Mouse (Mus musculus): ENCODE measurements around the gene Itga8. TPM values are rescaled to one million over a fixed set of nuclear protein-coding genes. Genes with fewer than 3 reads are reported as not detected.

Gene Itga8
- polyA plus RNA-seq, 1 experiment = 1.1 TPM

GRCm38 (mm10) chr2:12108306-12108705 is 193.4 kb downstream of the Itga8 start:
- Histone ChIP-seq H3K4me3 (ENCODE audit: control insufficient read depth, insufficient read depth, low read length) (no peak overlapping the region), H3K27ac (ENCODE audit: control insufficient read depth, insufficient read depth, low read length) (no peak overlapping the region), H3K27me3 (ENCODE audit: control insufficient read depth, insufficient read depth, low read length) (no peaks in the 10 kb centered on the region), H3K36me3 (ENCODE audit: control insufficient read depth, insufficient read depth, low read length) (no peaks in the 10 kb centered on the region), H3K4me1 (replicated peaks; ENCODE audit: control insufficient read depth, insufficient read depth, low read length) (no peaks in the 10 kb centered on the region)
- WGBS = 88% methylated on average over 2 of the region's 2 CpGs
- DNase-seq = no peak
- TF ChIP-seq POLR2A (IDR thresholded peaks at IDR 0.05; ENCODE audit: control insufficient read depth, extremely low read depth, insufficient read depth, low read length, poor library complexity) (no peak), CTCF (IDR thresholded peaks at IDR 0.05; ENCODE audit: borderline replicate concordance, control insufficient read depth, extremely low read depth, insufficient read depth, low read length, poor library complexity) (no peak)

GRCm38 (mm10) chr2:12107265-12107664 is 194.5 kb downstream of the Itga8 start:
- TF ChIP-seq CTCF (IDR thresholded peaks at IDR 0.05; ENCODE audit: borderline replicate concordance, control insufficient read depth, extremely low read depth, insufficient read depth, low read length, poor library complexity) (no peak), POLR2A (IDR thresholded peaks at IDR 0.05; ENCODE audit: control insufficient read depth, extremely low read depth, insufficient read depth, low read length, poor library complexity) (no peak)
- Histone ChIP-seq H3K27ac (ENCODE audit: control insufficient read depth, insufficient read depth, low read length) (no peak overlapping the region), H3K4me3 (ENCODE audit: control insufficient read depth, insufficient read depth, low read length) (no peak overlapping the region), H3K27me3 (ENCODE audit: control insufficient read depth, insufficient read depth, low read length) (no peaks in the 10 kb centered on the region), H3K36me3 (ENCODE audit: control insufficient read depth, insufficient read depth, low read length) (no peaks in the 10 kb centered on the region), H3K4me1 (replicated peaks; ENCODE audit: control insufficient read depth, insufficient read depth, low read length) (no peaks in the 10 kb centered on the region)
- 81% methylated on average over 2 of the region's 2 CpGs for WGBS
- no peak for DNase-seq

DNA sequence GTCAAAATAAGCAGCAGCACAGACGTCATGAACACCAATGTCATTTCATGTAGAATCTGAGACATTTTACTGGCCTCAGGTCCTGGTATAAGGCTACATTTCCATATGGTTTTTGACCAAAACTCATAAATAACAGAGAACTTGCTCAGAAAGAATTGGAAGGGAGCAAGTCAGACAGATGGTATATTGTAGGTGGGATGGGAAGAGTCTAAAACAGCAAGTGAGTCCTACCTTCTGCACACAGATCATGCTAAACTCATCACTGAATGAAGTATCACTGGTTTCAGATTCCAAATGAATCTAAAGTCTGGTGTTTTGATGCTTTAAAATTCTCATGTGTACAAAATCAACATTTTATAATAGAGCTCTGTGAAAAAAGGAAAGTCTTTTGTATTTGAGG is 198.5 kb downstream of the Itga8 start:
- TF ChIP-seq CTCF (IDR thresholded peaks at IDR 0.05; ENCODE audit: borderline replicate concordance, control insufficient read depth, extremely low read depth, insufficient read depth, low read length, poor library complexity) (no peak), POLR2A (IDR thresholded peaks at IDR 0.05; ENCODE audit: control insufficient read depth, extremely low read depth, insufficient read depth, low read length, poor library complexity) (no peak)
- no peaks in the 10 kb centered on the region for H3K27me3 ChIP-seq (ENCODE audit: control insufficient read depth, insufficient read depth, low read length)
- WGBS = 95% methylated on average over 1 of the region's 1 CpGs
- H3K4me3 ChIP-seq (ENCODE audit: control insufficient read depth, insufficient read depth, low read length) = no peak overlapping the region
- no peaks in the 10 kb centered on the region for H3K4me1 ChIP-seq (replicated peaks; ENCODE audit: control insufficient read depth, insufficient read depth, low read length)
- H3K27ac ChIP-seq (ENCODE audit: control insufficient read depth, insufficient read depth, low read length) = no peak overlapping the region
- H3K36me3 ChIP-seq (ENCODE audit: control insufficient read depth, insufficient read depth, low read length) = no peaks in the 10 kb centered on the region
- DNase-seq = no peak

DNA sequence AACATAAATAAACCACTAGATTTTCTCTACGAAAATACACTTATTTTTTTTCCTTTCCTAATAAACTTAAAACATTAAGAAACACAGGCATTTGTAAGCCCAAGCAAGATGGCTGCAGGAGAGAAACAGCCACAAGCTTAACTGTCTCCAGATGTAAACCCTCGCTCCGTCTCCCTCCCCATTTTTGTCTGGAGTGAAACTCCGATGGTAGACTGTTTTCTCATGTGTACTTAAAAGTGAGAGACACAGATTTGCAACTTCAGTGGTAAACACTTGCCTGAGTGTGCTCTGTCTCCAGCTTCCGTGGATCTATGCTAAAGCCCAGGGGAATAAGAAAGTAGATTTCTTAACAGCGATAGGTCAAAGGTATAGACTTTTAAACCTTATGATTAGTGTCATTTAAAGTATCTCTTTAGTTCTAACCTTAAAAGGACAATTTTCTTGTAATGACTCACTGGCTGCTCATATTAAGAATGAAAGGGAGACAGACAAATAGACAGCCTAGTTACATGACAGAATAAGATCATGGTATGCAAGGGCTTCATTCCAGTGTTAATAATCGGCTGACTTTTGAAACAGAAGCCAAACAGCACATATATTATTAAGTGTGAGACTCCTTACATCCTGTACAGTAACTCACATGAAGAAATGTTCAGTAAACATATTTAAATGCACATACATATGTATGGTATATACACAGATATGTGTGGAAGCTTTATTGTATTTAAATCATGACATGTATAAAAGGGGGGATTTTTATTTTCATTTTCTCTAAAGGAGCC is 209.3 kb downstream of the Itga8 start:
- no peak for DNase-seq
- Histone ChIP-seq H3K4me3 (ENCODE audit: control insufficient read depth, insufficient read depth, low read length) (no peak overlapping the region), H3K36me3 (ENCODE audit: control insufficient read depth, insufficient read depth, low read length) (no peaks in the 10 kb centered on the region), H3K27me3 (ENCODE audit: control insufficient read depth, insufficient read depth, low read length) (no peaks in the 10 kb centered on the region), H3K27ac (ENCODE audit: control insufficient read depth, insufficient read depth, low read length) (no peak overlapping the region), H3K4me1 (replicated peaks; ENCODE audit: control insufficient read depth, insufficient read depth, low read length) (no peaks in the 10 kb centered on the region)
- 93% methylated on average over 7 of the region's 7 CpGs for WGBS
- TF ChIP-seq POLR2A (IDR thresholded peaks at IDR 0.05; ENCODE audit: control insufficient read depth, extremely low read depth, insufficient read depth, low read length, poor library complexity) (no peak), CTCF (IDR thresholded peaks at IDR 0.05; ENCODE audit: borderline replicate concordance, control insufficient read depth, extremely low read depth, insufficient read depth, low read length, poor library complexity) (no peak)

GRCm38 (mm10) chr2:12090993-12091392 is 210.7 kb downstream of the Itga8 start:
- no peaks in the 10 kb centered on the region for H3K4me1 ChIP-seq (replicated peaks; ENCODE audit: control insufficient read depth, insufficient read depth, low read length)
- TF ChIP-seq POLR2A (IDR thresholded peaks at IDR 0.05; ENCODE audit: control insufficient read depth, extremely low read depth, insufficient read depth, low read length, poor library complexity) (no peak), CTCF (IDR thresholded peaks at IDR 0.05; ENCODE audit: borderline replicate concordance, control insufficient read depth, extremely low read depth, insufficient read depth, low read length, poor library complexity) (no peak)
- DNase-seq = no peak
- WGBS = 78% methylated on average over 2 of the region's 2 CpGs
- H3K27me3 ChIP-seq (ENCODE audit: control insufficient read depth, insufficient read depth, low read length) = no peaks in the 10 kb centered on the region
- H3K4me3 ChIP-seq (ENCODE audit: control insufficient read depth, insufficient read depth, low read length) = no peak overlapping the region
- H3K36me3 ChIP-seq (ENCODE audit: control insufficient read depth, insufficient read depth, low read length) = no peaks in the 10 kb centered on the region
- no peak overlapping the region for H3K27ac ChIP-seq (ENCODE audit: control insufficient read depth, insufficient read depth, low read length)

GRCm38 (mm10) chr2:12085492-12085891 is 216.2 kb downstream of the Itga8 start:
- TF ChIP-seq POLR2A (IDR thresholded peaks at IDR 0.05; ENCODE audit: control insufficient read depth, extremely low read depth, insufficient read depth, low read length, poor library complexity) (no peak), CTCF (IDR thresholded peaks at IDR 0.05; ENCODE audit: borderline replicate concordance, control insufficient read depth, extremely low read depth, insufficient read depth, low read length, poor library complexity) (no peak)
- Histone ChIP-seq H3K4me3 (ENCODE audit: control insufficient read depth, insufficient read depth, low read length) (no peak overlapping the region), H3K4me1 (replicated peaks; ENCODE audit: control insufficient read depth, insufficient read depth, low read length) (no peaks in the 10 kb centered on the region), H3K27ac (ENCODE audit: control insufficient read depth, insufficient read depth, low read length) (no peak overlapping the region), H3K27me3 (ENCODE audit: control insufficient read depth, insufficient read depth, low read length) (no peaks in the 10 kb centered on the region), H3K36me3 (ENCODE audit: control insufficient read depth, insufficient read depth, low read length) (no peaks in the 10 kb centered on the region)
- no peak for DNase-seq
- 53% methylated on average over 2 of the region's 2 CpGs for WGBS

Data from thymus, adult 2 months (tissue).